Mouse (Mus musculus): Measurements from ENCODE around the gene Chd9. TPM values are rescaled to one million over a fixed set of nuclear protein-coding genes. Genes with fewer than 3 reads are reported as not detected.

Chd9 gene
- polyA plus RNA-seq, 1 experiment = 339 TPM

DNA sequence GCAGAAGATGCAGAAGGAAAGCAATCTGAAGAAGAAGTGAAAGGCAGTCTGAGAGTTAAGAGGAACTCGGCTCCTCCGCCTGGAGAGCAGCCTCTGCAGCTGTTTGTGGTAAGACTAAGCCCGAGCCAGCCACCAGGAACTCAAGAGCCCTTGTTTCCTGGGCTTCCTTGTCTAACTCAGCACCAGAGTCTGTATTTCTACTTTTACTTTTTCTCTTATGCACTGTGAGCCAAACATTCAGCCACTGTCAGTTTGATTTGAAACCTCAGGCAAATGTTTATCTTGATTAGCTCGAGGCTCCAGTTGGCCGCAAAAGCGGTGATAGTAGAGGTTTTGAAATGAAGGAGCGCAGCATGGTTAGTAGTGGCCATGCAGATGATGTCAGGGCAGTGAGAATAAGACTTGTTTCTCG is 148.8 kb downstream of the Chd9 start:
- Histone ChIP-seq H3K4me3 (ENCODE audit: low read depth, low read length) (no peak overlapping the region), H3K27ac (ENCODE audit: insufficient read depth, low read depth, low read length) (no peak overlapping the region), H3K4me1 (ENCODE audit: control insufficient read depth, insufficient read depth, insufficient read length, low read length) (no peaks in the 10 kb centered on the region), H3K27me3 (ENCODE audit: control insufficient read depth, insufficient read depth, low read length) (no peaks in the 10 kb centered on the region), H3K36me3 (ENCODE audit: control insufficient read depth, insufficient read depth, low read length) (peaks cover 43% of the 10 kb centered on the region)
- TF ChIP-seq CTCF (IDR thresholded peaks at IDR 0.05; ENCODE audit: extremely low read depth, insufficient read length, insufficient replicate concordance, low read depth, low read length) (no peak), POLR2A (IDR thresholded peaks at IDR 0.05; ENCODE audit: low read depth, low read length) (no peak)
- 69% methylated on average over 8 of the region's 8 CpGs for WGBS

DNA sequence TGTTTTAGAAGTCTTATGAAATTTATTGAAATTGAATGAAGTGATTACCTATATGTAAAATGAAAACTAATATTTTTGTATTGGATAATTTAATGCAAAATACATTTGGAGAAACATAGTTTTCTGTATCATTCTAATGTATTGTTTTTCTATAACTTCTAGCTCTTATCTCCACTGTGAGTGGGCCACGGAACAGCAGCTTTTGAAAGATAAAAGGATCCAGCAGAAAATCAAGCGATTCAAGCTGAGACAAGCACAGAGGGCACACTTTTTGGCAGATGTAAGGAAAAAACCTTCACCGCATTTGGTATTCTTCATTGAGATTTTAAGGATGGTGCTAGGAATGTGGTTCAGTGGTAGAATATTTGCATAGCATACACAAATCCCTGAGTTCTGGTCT is 150.6 kb downstream of the Chd9 start:
- WGBS = 91% methylated on average over 3 of the region's 3 CpGs
- peaks cover 54% of the 10 kb centered on the region for H3K36me3 ChIP-seq (ENCODE audit: control insufficient read depth, insufficient read depth, low read length)
- TF ChIP-seq CTCF (IDR thresholded peaks at IDR 0.05; ENCODE audit: extremely low read depth, insufficient read length, insufficient replicate concordance, low read depth, low read length) = no peak
- no peak for TF ChIP-seq POLR2A (IDR thresholded peaks at IDR 0.05; ENCODE audit: low read depth, low read length)
- no peaks in the 10 kb centered on the region for H3K27me3 ChIP-seq (ENCODE audit: control insufficient read depth, insufficient read depth, low read length)
- H3K4me1 ChIP-seq (ENCODE audit: control insufficient read depth, insufficient read depth, insufficient read length, low read length) = no peaks in the 10 kb centered on the region
- no peak overlapping the region for H3K27ac ChIP-seq (ENCODE audit: insufficient read depth, low read depth, low read length)
- no peak overlapping the region for H3K4me3 ChIP-seq (ENCODE audit: low read depth, low read length)

DNA sequence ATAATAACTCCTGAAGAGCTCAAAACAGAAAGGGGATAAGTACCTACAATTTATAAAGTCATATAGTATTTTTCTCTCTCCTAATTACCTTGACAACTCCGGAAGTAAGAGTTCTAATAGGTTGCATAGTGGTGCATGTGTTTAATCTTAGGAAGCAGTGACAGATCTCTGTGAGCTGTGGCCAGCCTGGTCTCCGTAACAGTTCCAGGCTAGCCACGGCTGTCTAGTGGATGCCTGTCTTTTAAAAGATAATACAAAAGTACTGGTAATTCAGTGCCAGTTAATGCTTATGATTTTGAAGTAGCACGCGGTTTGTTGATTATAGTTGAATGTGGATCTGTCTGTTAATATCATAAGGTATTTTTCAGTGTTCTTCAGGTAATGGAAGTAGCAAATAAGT is 151.1 kb downstream of the Chd9 start:
- peaks cover 57% of the 10 kb centered on the region for H3K36me3 ChIP-seq (ENCODE audit: control insufficient read depth, insufficient read depth, low read length)
- 94% methylated on average over 5 of the region's 5 CpGs for WGBS

DNA sequence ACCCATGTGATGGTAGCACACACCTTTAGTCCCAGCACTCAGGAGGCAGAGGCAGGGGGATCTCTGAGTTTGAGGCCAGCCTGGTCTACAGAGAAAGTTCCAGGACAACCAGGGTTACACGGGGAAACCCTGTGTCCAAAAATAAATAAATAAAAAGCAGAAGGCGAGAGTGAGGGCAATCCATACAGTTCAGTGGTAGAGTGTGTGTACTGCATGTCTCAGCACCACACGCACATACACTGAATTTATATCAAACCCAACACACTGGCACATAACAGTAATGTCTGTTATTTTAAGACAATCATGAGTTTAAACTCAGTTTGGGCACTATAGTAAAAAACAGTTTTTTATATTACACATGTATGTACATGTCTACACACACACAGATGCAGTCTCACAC is 153.9 kb downstream of the Chd9 start:
- WGBS = 87% methylated on average over 3 of the region's 3 CpGs
- TF ChIP-seq CTCF (IDR thresholded peaks at IDR 0.05; ENCODE audit: extremely low read depth, insufficient read length, insufficient replicate concordance, low read depth, low read length) = no peak
- no peak for TF ChIP-seq POLR2A (IDR thresholded peaks at IDR 0.05; ENCODE audit: low read depth, low read length)
- H3K4me3 ChIP-seq (ENCODE audit: low read depth, low read length) = no peak overlapping the region
- peaks cover 61% of the 10 kb centered on the region for H3K36me3 ChIP-seq (ENCODE audit: control insufficient read depth, insufficient read depth, low read length)
- no peaks in the 10 kb centered on the region for H3K27me3 ChIP-seq (ENCODE audit: control insufficient read depth, insufficient read depth, low read length)
- H3K27ac ChIP-seq (ENCODE audit: insufficient read depth, low read depth, low read length) = no peak overlapping the region
- no peaks in the 10 kb centered on the region for H3K4me1 ChIP-seq (ENCODE audit: control insufficient read depth, insufficient read depth, insufficient read length, low read length)

More for the DNA sequence above, 151.1 kb downstream of the Chd9 start:
- Histone ChIP-seq H3K27me3 (ENCODE audit: control insufficient read depth, insufficient read depth, low read length) (no peaks in the 10 kb centered on the region), H3K4me1 (ENCODE audit: control insufficient read depth, insufficient read depth, insufficient read length, low read length) (no peaks in the 10 kb centered on the region), H3K27ac (ENCODE audit: insufficient read depth, low read depth, low read length) (no peak overlapping the region), H3K4me3 (ENCODE audit: low read depth, low read length) (no peak overlapping the region)
- TF ChIP-seq POLR2A (IDR thresholded peaks at IDR 0.05; ENCODE audit: low read depth, low read length) = no peak
- TF ChIP-seq CTCF (IDR thresholded peaks at IDR 0.05; ENCODE audit: extremely low read depth, insufficient read length, insufficient replicate concordance, low read depth, low read length) = no peak

DNA sequence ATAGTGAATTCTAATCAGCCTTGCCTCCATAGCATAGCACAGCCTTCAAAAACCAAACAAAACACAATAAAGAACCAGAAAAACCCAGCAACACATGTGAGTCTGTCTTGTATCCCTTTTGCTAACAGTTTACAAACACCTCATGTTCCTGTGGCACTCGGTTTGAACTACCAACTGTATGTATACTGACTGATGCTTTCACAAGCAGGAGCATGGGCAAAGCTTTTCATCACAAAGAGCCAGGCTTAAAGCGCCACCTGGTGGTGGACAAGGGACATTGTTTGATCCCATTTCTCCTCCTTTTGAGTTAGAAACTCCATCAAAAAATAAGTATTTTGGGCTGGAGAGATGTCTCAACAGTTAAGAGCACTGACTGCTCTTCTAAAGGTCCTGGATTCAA is 191.6 kb downstream of the Chd9 start:
- Histone ChIP-seq H3K36me3 (ENCODE audit: control insufficient read depth, insufficient read depth, low read length) (peaks cover 54% of the 10 kb centered on the region), H3K27ac (ENCODE audit: insufficient read depth, low read depth, low read length) (no peak overlapping the region), H3K4me3 (ENCODE audit: low read depth, low read length) (no peak overlapping the region), H3K4me1 (ENCODE audit: control insufficient read depth, insufficient read depth, insufficient read length, low read length) (no peaks in the 10 kb centered on the region), H3K27me3 (ENCODE audit: control insufficient read depth, insufficient read depth, low read length) (no peaks in the 10 kb centered on the region)
- 2% methylated on average over 2 of the region's 2 CpGs for WGBS
- TF ChIP-seq CTCF (IDR thresholded peaks at IDR 0.05; ENCODE audit: extremely low read depth, insufficient read length, insufficient replicate concordance, low read depth, low read length) = 0 out of 2 replicates have a peak, but pooled peaks have one; percentile 14
- no peak for TF ChIP-seq POLR2A (IDR thresholded peaks at IDR 0.05; ENCODE audit: low read depth, low read length)

DNA sequence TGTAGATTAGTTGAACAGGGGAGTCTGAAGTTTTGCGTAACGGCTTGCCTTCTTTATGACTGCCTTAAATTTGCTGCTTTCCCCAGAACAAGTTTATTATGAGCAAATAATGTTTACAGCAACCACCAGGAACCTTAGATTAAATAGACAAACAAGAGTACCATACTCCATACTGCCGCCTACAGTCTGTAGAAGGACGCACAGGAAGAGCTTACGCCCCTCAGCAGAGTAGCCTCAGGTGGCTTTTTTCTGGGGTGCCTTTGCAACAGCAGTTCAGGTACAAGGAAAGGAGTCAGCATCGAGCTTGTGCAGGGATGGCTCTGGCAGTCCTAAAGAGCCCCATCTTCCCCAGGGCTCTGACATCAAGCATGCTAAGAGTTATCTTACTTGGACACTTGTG is 206.3 kb downstream of the Chd9 start:
- WGBS = 89% methylated on average over 6 of the region's 6 CpGs
- Histone ChIP-seq H3K27ac (ENCODE audit: insufficient read depth, low read depth, low read length) (no peak overlapping the region), H3K27me3 (ENCODE audit: control insufficient read depth, insufficient read depth, low read length) (no peaks in the 10 kb centered on the region), H3K4me1 (ENCODE audit: control insufficient read depth, insufficient read depth, insufficient read length, low read length) (no peaks in the 10 kb centered on the region), H3K36me3 (ENCODE audit: control insufficient read depth, insufficient read depth, low read length) (peaks cover 71% of the 10 kb centered on the region), H3K4me3 (ENCODE audit: low read depth, low read length) (no peak overlapping the region)
- TF ChIP-seq POLR2A (IDR thresholded peaks at IDR 0.05; ENCODE audit: low read depth, low read length) = no peak
- TF ChIP-seq CTCF (IDR thresholded peaks at IDR 0.05; ENCODE audit: extremely low read depth, insufficient read length, insufficient replicate concordance, low read depth, low read length) = no peak

DNA sequence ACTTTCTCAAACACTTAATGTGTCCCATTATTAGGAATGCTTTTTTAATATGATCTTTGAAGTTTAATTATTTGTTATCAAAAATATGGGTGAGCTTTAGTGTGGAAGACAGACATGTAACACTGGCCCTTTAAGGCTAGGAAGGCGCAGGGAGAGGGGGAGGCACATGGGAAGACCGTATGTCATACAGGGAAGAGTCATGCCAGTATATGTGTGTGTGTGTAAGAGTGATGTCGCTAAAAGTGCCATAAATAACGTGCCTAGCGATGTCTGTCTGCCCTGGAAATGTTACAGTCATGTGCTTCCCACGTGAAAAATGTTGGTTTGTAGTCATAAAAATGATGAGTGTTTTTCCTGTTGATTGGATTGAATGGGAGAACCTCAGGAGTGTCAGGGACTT is 208.8 kb downstream of the Chd9 start:
- no peaks in the 10 kb centered on the region for H3K27me3 ChIP-seq (ENCODE audit: control insufficient read depth, insufficient read depth, low read length)
- no peak overlapping the region for H3K4me3 ChIP-seq (ENCODE audit: low read depth, low read length)
- H3K36me3 ChIP-seq (ENCODE audit: control insufficient read depth, insufficient read depth, low read length) = peaks cover 75% of the 10 kb centered on the region
- no peaks in the 10 kb centered on the region for H3K4me1 ChIP-seq (ENCODE audit: control insufficient read depth, insufficient read depth, insufficient read length, low read length)
- H3K27ac ChIP-seq (ENCODE audit: insufficient read depth, low read depth, low read length) = no peak overlapping the region
- no peak for TF ChIP-seq CTCF (IDR thresholded peaks at IDR 0.05; ENCODE audit: extremely low read depth, insufficient read length, insufficient replicate concordance, low read depth, low read length)
- no peak for TF ChIP-seq POLR2A (IDR thresholded peaks at IDR 0.05; ENCODE audit: low read depth, low read length)
- 59% methylated on average over 6 of the region's 6 CpGs for WGBS

DNA sequence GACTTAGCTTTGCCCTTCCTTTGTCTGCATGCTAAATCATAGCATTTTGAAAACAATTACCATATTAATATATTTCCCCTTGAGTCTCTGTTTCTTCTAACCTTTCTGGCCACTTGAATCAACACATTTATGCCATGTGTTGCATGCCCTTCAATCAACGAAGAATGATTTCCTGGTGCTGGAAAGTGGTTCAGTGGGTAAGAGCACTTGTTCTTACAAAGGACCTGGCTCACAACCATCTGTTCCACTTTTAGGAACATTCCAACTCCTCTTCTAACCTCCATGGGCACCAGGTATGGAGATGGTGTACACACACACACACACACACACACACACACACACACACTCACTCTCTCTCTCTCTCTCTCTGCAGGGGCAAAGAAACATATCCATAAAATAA is 210.5 kb downstream of the Chd9 start:
- H3K4me1 ChIP-seq (ENCODE audit: control insufficient read depth, insufficient read depth, insufficient read length, low read length) = no peaks in the 10 kb centered on the region
- no peak for TF ChIP-seq POLR2A (IDR thresholded peaks at IDR 0.05; ENCODE audit: low read depth, low read length)
- no peaks in the 10 kb centered on the region for H3K27me3 ChIP-seq (ENCODE audit: control insufficient read depth, insufficient read depth, low read length)
- 84% methylated on average over 1 of the region's 1 CpGs for WGBS
- H3K27ac ChIP-seq (ENCODE audit: insufficient read depth, low read depth, low read length) = no peak overlapping the region
- H3K36me3 ChIP-seq (ENCODE audit: control insufficient read depth, insufficient read depth, low read length) = peaks cover 77% of the 10 kb centered on the region
- H3K4me3 ChIP-seq (ENCODE audit: low read depth, low read length) = no peak overlapping the region

Measured in small intestine, adult 2 months (tissue).